Mouse (Mus musculus) hindbrain, embryonic 10.5 days (tissue): ENCODE data around the gene Glrp1. TPM values are rescaled to one million over a fixed set of nuclear protein-coding genes. Genes with fewer than 3 reads are reported as not detected.
A peak's percentile ranks its signal among the peaks of the same experiment; 100 is the strongest.

Source experiments
- DNase-seq: peaks from one replicate; pipeline ENCODE4 v3.0.0-alpha.2; 2017; ENCODE audit warnings: low spot score
- H3K27ac ChIP-seq: fragments of 300-500 bp; sonication (generic); 2 replicates; pipeline ENCODE4 v1.5.1; 2016; ENCODE audit warnings: mild to moderate bottlenecking, moderate library complexity
- H3K27me3 ChIP-seq: fragments of 300-500 bp; sonication (generic); 2 replicates; pipeline ENCODE4 v1.6.1; 2016; ENCODE audit warnings: mild to moderate bottlenecking; ENCODE audit not compliant: poor library complexity, insufficient read depth, severe bottlenecking
- H3K36me3 ChIP-seq: fragments of 300-500 bp; sonication (generic); 2 replicates; pipeline ENCODE4 v1.6.1; 2016; ENCODE audit warnings: mild to moderate bottlenecking, moderate library complexity
- H3K4me1 ChIP-seq: fragments of 300-500 bp; sonication (generic); replicated peaks from 2 replicates; pipeline ENCODE4 v1.6.1; 2016; ENCODE audit warnings: mild to moderate bottlenecking
- H3K4me3 ChIP-seq: fragments of 300-500 bp; sonication (generic); 2 replicates; pipeline ENCODE4 v1.5.1; 2016; ENCODE audit warnings: mild to moderate bottlenecking, moderate library complexity
- H3K9me3 ChIP-seq: fragments of 300-500 bp; sonication (generic); 2 replicates; pipeline ENCODE4 v1.6.1; 2016; ENCODE audit warnings: mild to moderate bottlenecking, moderate library complexity
- WGBS: fragments of 180-500 bp; shearing (Covaris S2); methylation state at CpG from one replicate; pipeline ENCODE4 v1.1.7; 2016; 5-methylcytosine and 5-hydroxymethylcytosine counted together
- polyA plus RNA-seq: library from polyadenylated mRNA; unstranded; fragments of >200 nt; fragmentation: Nextera tagmentation; extraction: Ambion mirVana; gene quantifications from 2 replicates; pipeline ENCODE4 v1.2.1, GENCODE M21; 2016

The Glrp1 gene
- polyA plus RNA-seq, 1 experiment from 2014 or later, result not detected

GRCm38 (mm10) chr1:88525622-88526021 is 15.8 kb upstream of the Glrp1 start:
- Histone ChIP-seq H3K4me3 (no peak overlapping the region), H3K36me3 (no peaks in the 10 kb centered on the region), H3K4me1 (0 out of 2 replicates have a peak, but pooled peaks cover 4% of the 10 kb centered on the region), H3K9me3 (0 out of 2 replicates have a peak, but pooled peaks cover 3% of the 10 kb centered on the region), H3K27ac (no peak overlapping the region), H3K27me3 (no peaks in the 10 kb centered on the region)
- 79% methylated on average over 3 of the region's 3 CpGs for WGBS
- no peak for DNase-seq

GRCm38 (mm10) chr1:88521170-88521747 is 11.4 kb upstream of the Glrp1 start:
- Histone ChIP-seq H3K4me1 (0 out of 2 replicates have a peak, but pooled peaks cover 4% of the 10 kb centered on the region), H3K27ac (no peak overlapping the region), H3K27me3 (no peaks in the 10 kb centered on the region), H3K4me3 (no peak overlapping the region), H3K9me3 (no peaks in the 10 kb centered on the region), H3K36me3 (no peaks in the 10 kb centered on the region)
- 91% methylated on average over 11 of the region's 11 CpGs for WGBS
- no peak for DNase-seq

- H3K4me1 ChIP-seq, result no peaks in the 10 kb centered on the region
- no peaks in the 10 kb centered on the region for H3K9me3 ChIP-seq
- no peaks in the 10 kb centered on the region for H3K36me3 ChIP-seq
- no peak overlapping the region for H3K27ac ChIP-seq
- H3K4me3 ChIP-seq, result no peak overlapping the region
- 83% methylated on average over 5 of the region's 5 CpGs for WGBS
- no peaks in the 10 kb centered on the region for H3K27me3 ChIP-seq
- no peak for DNase-seq
These were observed 3.7 kb upstream of the Glrp1 start for GRCm38 (mm10) chr1:88513613-88514012.

- no peak for DNase-seq
- H3K9me3 ChIP-seq, result no peaks in the 10 kb centered on the region
- peaks cover 28% of the 10 kb centered on the region for H3K4me1 ChIP-seq
- H3K36me3 ChIP-seq, result no peaks in the 10 kb centered on the region
- H3K4me3 ChIP-seq, result no peak overlapping the region
- WGBS, result 86% methylated on average over 8 of the region's 8 CpGs
- no peak overlapping the region for H3K27ac ChIP-seq
- H3K27me3 ChIP-seq, result peaks cover 14% of the 10 kb centered on the region
These were observed 2.0 kb downstream of the Glrp1 start for GRCm38 (mm10) chr1:88507886-88508285.

GRCm38 (mm10) chr1:88507214-88507613 is 2.7 kb downstream of the Glrp1 start:
- H3K9me3 ChIP-seq, result no peaks in the 10 kb centered on the region
- DNase-seq, result no peak
- WGBS, result 82% methylated on average over 5 of the region's 5 CpGs
- H3K36me3 ChIP-seq, result no peaks in the 10 kb centered on the region
- H3K4me3 ChIP-seq, result no peak overlapping the region
- peaks cover 28% of the 10 kb centered on the region for H3K4me1 ChIP-seq
- no peak overlapping the region for H3K27ac ChIP-seq
- peaks cover 14% of the 10 kb centered on the region for H3K27me3 ChIP-seq

- Histone ChIP-seq H3K9me3 (no peaks in the 10 kb centered on the region), H3K27ac (no peak overlapping the region), H3K4me1 (peaks cover 31% of the 10 kb centered on the region), H3K4me3 (no peak overlapping the region), H3K27me3 (peaks cover 14% of the 10 kb centered on the region), H3K36me3 (no peaks in the 10 kb centered on the region)
- WGBS, result 80% methylated on average over 5 of the region's 5 CpGs
- DNase-seq, result no peak
These were observed 3.5 kb downstream of the Glrp1 start for GRCm38 (mm10) chr1:88506412-88506811.

GRCm38 (mm10) chr1:88505697-88506096 is 4.2 kb downstream of the Glrp1 start:
- WGBS, result 70% methylated on average over 6 of the region's 6 CpGs
- Histone ChIP-seq H3K27me3 (peaks cover 14% of the 10 kb centered on the region), H3K4me3 (no peak overlapping the region), H3K4me1 (peaks cover 33% of the 10 kb centered on the region), H3K27ac (peak overlapping the region; percentile 69), H3K36me3 (no peaks in the 10 kb centered on the region), H3K9me3 (no peaks in the 10 kb centered on the region)
- no peak for DNase-seq

- peak; percentile 31 for DNase-seq
- 15% methylated on average over 7 of the region's 7 CpGs for WGBS
- peak overlapping the region; percentile 69; the same call in 1 of the 2 replicates for H3K27ac ChIP-seq
- H3K36me3 ChIP-seq, result no peaks in the 10 kb centered on the region
- no peaks in the 10 kb centered on the region for H3K9me3 ChIP-seq
- peaks cover 14% of the 10 kb centered on the region for H3K27me3 ChIP-seq
- H3K4me3 ChIP-seq, result no peak overlapping the region
- peaks cover 33% of the 10 kb centered on the region for H3K4me1 ChIP-seq
These were observed 5.3 kb downstream of the Glrp1 start for GRCm38 (mm10) chr1:88504531-88504945.

GRCm38 (mm10) chr1:88502822-88503221 is 7.0 kb downstream of the Glrp1 start:
- no peaks in the 10 kb centered on the region for H3K9me3 ChIP-seq
- peaks cover 33% of the 10 kb centered on the region for H3K4me1 ChIP-seq
- DNase-seq, result no peak
- H3K27me3 ChIP-seq, result peaks cover 14% of the 10 kb centered on the region
- no peaks in the 10 kb centered on the region for H3K36me3 ChIP-seq
- 96% methylated on average over 1 of the region's 1 CpGs for WGBS
- H3K27ac ChIP-seq, result peak overlapping the region; percentile 35; the same call in 1 of the 2 replicates
- H3K4me3 ChIP-seq, result no peak overlapping the region

- H3K36me3 ChIP-seq, result no peaks in the 10 kb centered on the region
- H3K27me3 ChIP-seq, result peaks cover 14% of the 10 kb centered on the region; the same call in 1 of the 2 replicates
- H3K9me3 ChIP-seq, result no peaks in the 10 kb centered on the region
- peaks cover 19% of the 10 kb centered on the region for H3K4me1 ChIP-seq
- no peak overlapping the region for H3K4me3 ChIP-seq
- no peak overlapping the region for H3K27ac ChIP-seq
- 87% methylated on average over 11 of the region's 11 CpGs for WGBS
- no peak for DNase-seq
These were observed 10.6 kb downstream of the Glrp1 start for GRCm38 (mm10) chr1:88499230-88499737.

- Histone ChIP-seq H3K27ac (no peak overlapping the region), H3K4me1 (peaks cover 7% of the 10 kb centered on the region; the same call in 1 of the 2 replicates), H3K9me3 (no peaks in the 10 kb centered on the region), H3K36me3 (no peaks in the 10 kb centered on the region), H3K27me3 (peaks cover 4% of the 10 kb centered on the region; the same call in 1 of the 2 replicates), H3K4me3 (no peak overlapping the region)
- DNase-seq, result no peak
- WGBS, result 90% methylated on average over 3 of the region's 3 CpGs
These were observed 12.5 kb downstream of the Glrp1 start for GRCm38 (mm10) chr1:88497407-88497806.

- no peak overlapping the region for H3K4me3 ChIP-seq
- no peak overlapping the region for H3K27ac ChIP-seq
- peaks cover 4% of the 10 kb centered on the region; the same call in 1 of the 2 replicates for H3K27me3 ChIP-seq
- no peak for DNase-seq
- WGBS, result 80% methylated on average over 3 of the region's 3 CpGs
- no peaks in the 10 kb centered on the region for H3K36me3 ChIP-seq
- peaks cover 21% of the 10 kb centered on the region for H3K4me1 ChIP-seq
- H3K9me3 ChIP-seq, result no peaks in the 10 kb centered on the region
These were observed 17.5 kb downstream of the Glrp1 start for GRCm38 (mm10) chr1:88492415-88492814.

GRCm38 (mm10) chr1:88491617-88492378 is 18.1 kb downstream of the Glrp1 start:
- Histone ChIP-seq H3K4me1 (peaks cover 20% of the 10 kb centered on the region), H3K27me3 (peaks cover 2% of the 10 kb centered on the region; the same call in 1 of the 2 replicates), H3K9me3 (no peaks in the 10 kb centered on the region), H3K36me3 (no peaks in the 10 kb centered on the region), H3K4me3 (no peak overlapping the region), H3K27ac (0 out of 2 replicates have a peak overlapping the region, but pooled peaks have one; percentile 13)
- no peak for DNase-seq
- WGBS, result 82% methylated on average over 17 of the region's 17 CpGs
